Mouse (Mus musculus): ENCODE results near the gene Cyp11a1.

- no peak for TF ChIP-seq HCFC1 (IDR thresholded peaks at IDR 0.05; ENCODE audit: low read depth, low read length)
- no peak for TF ChIP-seq E2F4 (IDR thresholded peaks at IDR 0.05; ENCODE audit: borderline replicate concordance, low read depth, low read length)
- no peak for TF ChIP-seq POLR2A (IDR thresholded peaks at IDR 0.05; ENCODE audit: control insufficient read depth in 1 of 2, insufficient read depth in 1 of 2, low read depth in 1 of 2, low read length in 2 of 2, poor library complexity in 1 of 2)
- no peak for TF ChIP-seq MEF2A (IDR thresholded peaks at IDR 0.05; ENCODE audit: extremely low read depth, insufficient replicate concordance, low read depth, low read length, poor library complexity, severe bottlenecking)
- no peak for TF ChIP-seq POLR2AphosphoS2 (IDR thresholded peaks at IDR 0.05; ENCODE audit: low read length)
- TF ChIP-seq CTCF (IDR thresholded peaks at IDR 0.05 in 2 of 3, conservative IDR thresholded peaks at IDR 0.05 in 1 of 3; ENCODE audit: control insufficient read depth in 1 of 3, insufficient read depth in 1 of 3, low read depth in 2 of 3, low read length in 3 of 3, poor library complexity in 1 of 3, severe bottlenecking in 1 of 3) = no peak
- no peak for TF ChIP-seq MAX (IDR thresholded peaks at IDR 0.05; ENCODE audit: low read length)
- no peak for TF ChIP-seq CHD1 (IDR thresholded peaks at IDR 0.05; ENCODE audit: low read depth, low read length)
- no peak for TF ChIP-seq ZNF384 (IDR thresholded peaks at IDR 0.05; ENCODE audit: low read depth, low read length)
- no peak for TF ChIP-seq NELFE (IDR thresholded peaks at IDR 0.05; ENCODE audit: low read depth, low read length)
- no peak for TF ChIP-seq KAT2A (conservative IDR thresholded peaks at IDR 0.05; ENCODE audit: low read depth, low read length)
These were observed 30.8 kb downstream of the Cyp11a1 start for GRCm38 (mm10) chr9:58036961-58037360.

All from MEL (cell line).